Mouse (Mus musculus) embryonic facial prominence, embryonic 11.5 days (tissue): ENCODE data around the gene Adarb1. TPM values are rescaled to one million over a fixed set of nuclear protein-coding genes. Genes with fewer than 3 reads are reported as not detected.

Source experiments
- ATAC-seq: fragments of 200-750 bp; cut with Nextera tagmentation; replicated peaks from 2 replicates; pipeline ENCODE4 v1.8.0; 2017; ENCODE audit warnings: low read depth; ENCODE audit not compliant: insufficient number of reproducible peaks, low FRiP score, low TSS enrichment
- DNase-seq: peaks from one replicate; pipeline ENCODE4 v3.0.0-alpha.2; 2015; ENCODE audit warnings: low spot score
- H3K27ac ChIP-seq: fragments of 300-500 bp; sonication (generic); replicated peaks from 2 replicates; pipeline ENCODE4 v1.5.1; 2014; ENCODE audit warnings: mild to moderate bottlenecking, low read depth, low read length, control low read depth
- H3K27me3 ChIP-seq: fragments of 300-500 bp; sonication (generic); 2 replicates; pipeline ENCODE4 v1.6.1; 2014; ENCODE audit warnings: mild to moderate bottlenecking, low read length, moderate library complexity, mixed read lengths; ENCODE audit not compliant: control insufficient read depth, insufficient read depth
- H3K36me3 ChIP-seq: fragments of 300-500 bp; sonication (generic); replicated peaks from 2 replicates; pipeline ENCODE4 v1.6.1; 2014; ENCODE audit warnings: low read depth, mild to moderate bottlenecking, low read length, moderate library complexity, mixed read lengths; ENCODE audit not compliant: control insufficient read depth, insufficient read depth
- H3K4me1 ChIP-seq: fragments of 300-500 bp; sonication (generic); 2 replicates; pipeline ENCODE4 v1.6.1; 2014; ENCODE audit warnings: low read length, mixed read lengths; ENCODE audit not compliant: control insufficient read depth, insufficient read depth
- H3K4me2 ChIP-seq: fragments of 300-500 bp; sonication (generic); 2 replicates; pipeline ENCODE4 v1.6.1; 2014; ENCODE audit warnings: low read depth, mild to moderate bottlenecking, control low read depth, low read length, moderate library complexity
- H3K4me3 ChIP-seq: fragments of 300-500 bp; sonication (generic); 2 replicates; pipeline ENCODE4 v1.5.1; 2014; ENCODE audit warnings: low read depth, low read length, control low read depth
- H3K9ac ChIP-seq: fragments of 300-500 bp; sonication (generic); replicated peaks from 2 replicates; pipeline ENCODE4 v1.6.1; 2014; ENCODE audit warnings: mild to moderate bottlenecking, control low read depth, low read length
- H3K9me3 ChIP-seq: fragments of 300-500 bp; sonication (generic); replicated peaks from 2 replicates; pipeline ENCODE4 v1.6.1; 2016; ENCODE audit warnings: mild to moderate bottlenecking, low read length, inconsistent platforms, mixed read lengths; ENCODE audit not compliant: control insufficient read depth
- WGBS: fragments of 180-500 bp; shearing (Covaris S2); extraction: QIAGEN DNeasy Blood & Tissue Kit; methylation state at CpG from one replicate; pipeline ENCODE4 v1.1.7; 2014; 5-methylcytosine and 5-hydroxymethylcytosine counted together
- polyA plus RNA-seq: library from polyadenylated mRNA; unstranded; fragments of >200 nt; fragmentation: Nextera tagmentation; extraction: Ambion mirVana; gene quantifications from 2 replicates; pipeline ENCODE4 v1.2.1, GENCODE M21; 2014

Adarb1 gene
- polyA plus RNA-seq, 1 experiment from 2014 or later, result 3.6 TPM

- Histone ChIP-seq H3K9me3 (no peaks in the 10 kb centered on the region), H3K9ac (no peak overlapping the region), H3K4me2 (no peak overlapping the region), H3K36me3 (no peaks in the 10 kb centered on the region), H3K4me1 (peaks cover 4% of the 10 kb centered on the region; the same call in 1 of the 2 replicates), H3K4me3 (no peak overlapping the region), H3K27ac (no peak overlapping the region), H3K27me3 (no peaks in the 10 kb centered on the region)
- DNase-seq (no peak), ATAC-seq (no peak)
- 86% methylated on average over 6 of the region's 6 CpGs for WGBS
Observed at GRCm38 (mm10) chr10:77454795-77455194, 36.7 kb upstream of the Adarb1 start.

- Histone ChIP-seq H3K4me2 (no peak overlapping the region), H3K4me1 (peaks cover 5% of the 10 kb centered on the region), H3K27ac (no peak overlapping the region), H3K27me3 (no peaks in the 10 kb centered on the region), H3K9ac (no peak overlapping the region), H3K36me3 (no peaks in the 10 kb centered on the region), H3K4me3 (no peak overlapping the region), H3K9me3 (no peaks in the 10 kb centered on the region)
- DNase-seq (no peak), ATAC-seq (no peak)
- WGBS, result 85% methylated on average over 4 of the region's 4 CpGs
Observed at GRCm38 (mm10) chr10:77451822-77452221, 33.8 kb upstream of the Adarb1 start.

DNA sequence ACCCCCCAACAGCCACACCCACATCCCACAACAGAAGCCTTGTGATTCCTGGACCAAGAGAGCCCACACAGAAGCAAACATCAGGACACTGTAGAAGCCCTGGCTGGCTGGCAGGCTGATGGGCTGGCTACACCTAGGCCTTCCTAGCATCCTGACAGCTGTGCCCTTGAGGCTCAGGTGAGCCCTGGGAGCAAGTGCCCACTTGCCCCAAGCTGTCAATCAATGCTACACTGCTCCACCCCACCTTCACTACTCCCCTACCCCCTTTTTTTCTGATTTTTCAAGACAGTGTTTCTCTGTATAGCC, 32.0 kb upstream of the Adarb1 start:
- no peak; the same call in 1 of the 2 replicates for ATAC-seq
- Histone ChIP-seq H3K27me3 (no peaks in the 10 kb centered on the region), H3K9ac (no peak overlapping the region; the same call in 1 of the 2 replicates), H3K27ac (no peak overlapping the region; the same call in 1 of the 2 replicates), H3K9me3 (no peaks in the 10 kb centered on the region), H3K36me3 (no peaks in the 10 kb centered on the region), H3K4me3 (no peak overlapping the region), H3K4me1 (peaks cover 5% of the 10 kb centered on the region), H3K4me2 (no peak overlapping the region)
- DNase-seq, result no peak

DNA sequence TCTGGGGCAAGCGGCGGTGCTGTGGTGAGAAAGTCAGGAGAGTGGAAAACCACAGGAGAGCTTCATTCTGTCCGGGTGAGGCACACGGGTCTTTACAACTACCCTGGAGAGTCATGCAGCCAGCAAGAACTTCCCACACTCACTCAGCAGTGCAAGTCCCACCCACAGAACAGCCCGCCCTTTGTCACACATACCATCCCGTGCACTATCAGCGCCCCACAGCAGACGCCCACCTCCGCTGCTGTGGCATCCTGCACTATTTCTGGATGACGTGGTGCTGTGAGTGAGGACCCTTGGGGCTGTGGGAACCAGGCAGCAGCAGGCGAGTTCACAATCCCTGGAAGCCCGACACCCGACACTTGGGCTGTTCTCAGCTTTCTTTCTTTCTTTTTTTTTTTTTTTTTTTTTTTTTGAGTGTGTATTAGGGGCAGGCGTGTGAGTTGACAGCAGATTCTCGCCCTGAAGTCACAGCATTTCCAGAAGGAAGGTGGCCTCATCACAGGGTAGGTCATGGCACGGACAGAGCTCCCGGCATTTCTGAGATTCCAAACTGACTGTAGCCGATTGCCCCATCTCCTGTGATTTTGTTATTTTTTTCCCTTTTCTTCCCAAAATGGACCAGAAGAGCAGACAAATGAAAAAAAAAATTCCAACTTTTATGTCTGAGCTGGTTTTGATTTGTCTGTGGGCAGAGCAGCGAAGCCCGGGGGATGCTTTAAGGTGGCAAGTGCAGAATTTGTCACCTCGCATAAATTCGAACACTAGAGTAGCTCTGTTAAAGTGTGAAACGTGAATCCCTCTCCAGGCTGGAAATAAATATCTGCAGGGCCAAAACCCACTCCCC, 31.5 kb upstream of the Adarb1 start:
- H3K27me3 ChIP-seq, result no peaks in the 10 kb centered on the region
- DNase-seq, result peak; percentile 59
- H3K4me1 ChIP-seq, result peaks cover 5% of the 10 kb centered on the region
- no peak overlapping the region; the same call in 1 of the 2 replicates for H3K9ac ChIP-seq
- no peak overlapping the region for H3K27ac ChIP-seq
- H3K4me3 ChIP-seq, result no peak overlapping the region
- peak; percentile 37 for ATAC-seq
- WGBS, result 29% methylated on average over 23 of the region's 23 CpGs
- H3K4me2 ChIP-seq, result peak overlapping the region; percentile 22
- H3K36me3 ChIP-seq, result no peaks in the 10 kb centered on the region
- no peaks in the 10 kb centered on the region for H3K9me3 ChIP-seq

- Histone ChIP-seq H3K9me3 (no peaks in the 10 kb centered on the region), H3K4me1 (peaks cover 5% of the 10 kb centered on the region), H3K4me2 (no peak overlapping the region), H3K4me3 (no peak overlapping the region), H3K36me3 (no peaks in the 10 kb centered on the region), H3K27me3 (no peaks in the 10 kb centered on the region), H3K9ac (no peak overlapping the region), H3K27ac (no peak overlapping the region)
- DNase-seq, result no peak
- 63% methylated on average over 6 of the region's 6 CpGs for WGBS
- no peak; the same call in 1 of the 2 replicates for ATAC-seq
Observed at GRCm38 (mm10) chr10:77448698-77449247, 30.7 kb upstream of the Adarb1 start.

GRCm38 (mm10) chr10:77448209-77448608, 30.1 kb upstream of the Adarb1 start:
- peaks cover 5% of the 10 kb centered on the region for H3K4me1 ChIP-seq
- DNase-seq (no peak), ATAC-seq (no peak)
- H3K9ac ChIP-seq, result no peak overlapping the region
- no peak overlapping the region for H3K4me2 ChIP-seq
- WGBS, result 81% methylated on average over 7 of the region's 7 CpGs
- H3K27me3 ChIP-seq, result no peaks in the 10 kb centered on the region
- no peaks in the 10 kb centered on the region for H3K9me3 ChIP-seq
- no peaks in the 10 kb centered on the region for H3K36me3 ChIP-seq
- H3K27ac ChIP-seq, result no peak overlapping the region
- H3K4me3 ChIP-seq, result no peak overlapping the region

DNA sequence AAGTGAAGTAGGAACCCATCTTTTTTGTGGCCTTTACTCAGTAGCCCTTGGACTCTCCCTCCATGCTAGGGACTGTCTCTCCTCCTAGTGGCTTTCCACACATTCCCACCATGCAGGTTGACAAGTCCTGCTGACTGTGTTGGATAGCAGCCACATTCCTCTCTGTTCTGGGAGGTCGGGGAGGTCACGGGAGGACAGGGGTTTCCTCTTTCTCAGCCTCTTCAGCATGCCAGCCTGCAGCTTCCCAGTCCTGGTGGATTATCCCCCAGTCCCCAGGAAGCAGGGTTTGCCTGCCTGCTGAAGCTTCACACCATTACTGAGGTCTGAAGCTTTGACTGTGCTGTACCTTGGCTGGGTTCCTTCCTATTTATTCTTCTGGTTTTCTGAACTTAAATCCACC, 29.7 kb upstream of the Adarb1 start:
- no peak overlapping the region for H3K4me3 ChIP-seq
- no peak for DNase-seq
- H3K27ac ChIP-seq, result no peak overlapping the region
- H3K36me3 ChIP-seq, result no peaks in the 10 kb centered on the region
- H3K9ac ChIP-seq, result no peak overlapping the region
- WGBS, result 3% methylated on average over 2 of the region's 2 CpGs
- no peak for ATAC-seq
- H3K27me3 ChIP-seq, result no peaks in the 10 kb centered on the region
- H3K4me2 ChIP-seq, result no peak overlapping the region
- H3K4me1 ChIP-seq, result peaks cover 5% of the 10 kb centered on the region
- H3K9me3 ChIP-seq, result no peaks in the 10 kb centered on the region

DNA sequence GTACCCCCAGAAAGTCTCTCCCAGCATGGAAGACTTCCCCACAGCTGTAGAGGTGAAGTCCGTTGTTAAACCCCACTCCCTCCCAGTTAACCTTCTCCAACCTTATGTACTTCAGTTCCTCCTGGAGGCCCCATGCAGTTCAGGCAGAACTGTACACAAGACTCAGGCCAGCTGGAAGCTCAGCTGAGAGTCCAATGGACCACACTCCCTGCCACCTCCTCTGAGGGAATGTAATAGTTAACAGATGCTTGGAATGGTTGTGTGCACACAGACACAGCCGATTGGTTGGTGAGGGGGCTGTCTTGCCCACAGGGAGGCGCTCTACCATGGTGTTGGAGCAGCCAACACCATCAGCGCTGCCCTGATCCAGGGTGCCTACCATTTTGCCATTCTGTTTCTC, 24.2 kb upstream of the Adarb1 start:
- Histone ChIP-seq H3K9ac (no peak overlapping the region), H3K4me2 (no peak overlapping the region), H3K36me3 (no peaks in the 10 kb centered on the region), H3K27me3 (no peaks in the 10 kb centered on the region), H3K9me3 (no peaks in the 10 kb centered on the region), H3K4me1 (no peaks in the 10 kb centered on the region; the same call in 1 of the 2 replicates), H3K27ac (no peak overlapping the region), H3K4me3 (no peak overlapping the region)
- 66% methylated on average over 4 of the region's 4 CpGs for WGBS
- ATAC-seq (no peak), DNase-seq (peak; percentile 32)
